Mouse (Mus musculus): ENCODE results near the gene Sstr4. TPM values are rescaled to one million over a fixed set of nuclear protein-coding genes. Genes with fewer than 3 reads are reported as not detected.
A peak's percentile ranks its signal among the peaks of the same experiment; 100 is the strongest.

The Sstr4 gene
- total RNA-seq, 2 experiments from 2014 or later = 78.1 to 85.4 TPM

GRCm38 (mm10) chr2:148427553-148427952 lies 32.4 kb downstream of the Sstr4 start:
- no peak for DNase-seq (ENCODE audit: low spot score in 2 of 2)

GRCm38 (mm10) chr2:148428523-148428922 lies 33.4 kb downstream of the Sstr4 start:
- no peak for DNase-seq (ENCODE audit: low spot score in 2 of 2)

- peak in 1 of 2 experiments; percentile 22 for DNase-seq (ENCODE audit: low spot score in 2 of 2)
Measured at GRCm38 (mm10) chr2:148429001-148429505, 33.9 kb downstream of the Sstr4 start.

GRCm38 (mm10) chr2:148430941-148431340 lies 35.8 kb downstream of the Sstr4 start:
- peak in 1 of 2 experiments; percentile 24 for DNase-seq (ENCODE audit: low spot score in 2 of 2)

GRCm38 (mm10) chr2:148432346-148432745 lies 37.2 kb downstream of the Sstr4 start:
- no peak for DNase-seq (ENCODE audit: low spot score in 2 of 2)

- no peak for DNase-seq (ENCODE audit: low spot score in 2 of 2)
Measured at GRCm38 (mm10) chr2:148436285-148436684, 41.1 kb downstream of the Sstr4 start.

- DNase-seq (ENCODE audit: low spot score in 2 of 2) = no peak
Measured at GRCm38 (mm10) chr2:148439691-148440276, 44.6 kb downstream of the Sstr4 start.

GRCm38 (mm10) chr2:148441421-148441820 lies 46.3 kb downstream of the Sstr4 start:
- no peak for DNase-seq (ENCODE audit: low spot score in 2 of 2)

GRCm38 (mm10) chr2:148442172-148442571 lies 47.0 kb downstream of the Sstr4 start:
- DNase-seq (ENCODE audit: low spot score in 2 of 2) = no peak

GRCm38 (mm10) chr2:148442710-148443109 lies 47.6 kb downstream of the Sstr4 start:
- no peak for DNase-seq (ENCODE audit: low spot score in 2 of 2)

- no peak for DNase-seq (ENCODE audit: low spot score in 2 of 2)
Measured at GRCm38 (mm10) chr2:148443249-148443958, 48.3 kb downstream of the Sstr4 start, which contains the start of gene Cd93. Gene Cd93 (minus strand): TSS chr2:148443563.

- DNase-seq (ENCODE audit: low spot score in 2 of 2) = no peak
Measured at GRCm38 (mm10) chr2:148444472-148444871, 49.3 kb downstream of the Sstr4 start.

GRCm38 (mm10) chr2:148445616-148446015 lies 50.5 kb downstream of the Sstr4 start:
- DNase-seq (ENCODE audit: low spot score in 2 of 2) = no peak

Other genes with a start within 250 kb of the Sstr4 start
- gene Thbd, start 12.8 kb downstream of the Sstr4 start, total RNA-seq (2021) = 1 to 10 TPM; 5.8 to 7.3 TPM
- 1 to 10 TPM; 3.0 to 3.5 TPM for gene Cd93, start 48.2 kb downstream of the Sstr4 start, total RNA-seq (2021)

Measured in layer of hippocampus, adult 18-20 months (tissue).